20 mouse cellular contexts compared by ENCODE assay signal in genomic region chr5:28192099-28192454, GRCm38 (mm10). TPM values are rescaled to one million over a fixed set of nuclear protein-coding genes. Genes with fewer than 3 reads are reported as not detected.
DNase-seq lines count a peak whose midpoint lies in the region; ATAC-seq and TF ChIP-seq lines count a peak whose summit lies in the region.
"Had no signal": no experiment of that assay in that cellular context is flagged by ENCODE, and none has a peak within 500 bp of the region (broad histone marks: within the 10 kb centered on the region; RNA-seq: fewer than 3 reads in every experiment).

No protein-coding gene starts in this region.

- H3K9ac ChIP-seq in hindbrain, embryonic 16.5 days (ENCODE audit: low read depth, low read length), result no peak overlapping the region; the same call in 1 of the 2 replicates
- H3K9ac ChIP-seq in hindbrain, postnatal 0 days (replicated peaks; ENCODE audit: low read length), result peak overlapping the region; percentile 24; the same call in 1 of the 2 replicates
- H3K9ac ChIP-seq in midbrain, embryonic 12.5 days (replicated peaks), result no peak overlapping the region; the same call in 1 of the 2 replicates
- no peak overlapping the region for H3K9ac ChIP-seq in midbrain, postnatal 0 days (replicated peaks; ENCODE audit: low read length, poor library complexity, severe bottlenecking)
- H3K9ac ChIP-seq: forebrain, embryonic 13.5 days; forebrain, postnatal 0 days; heart, embryonic 13.5 days; intestine, embryonic 15.5 days had no signal

- H3K36me3 ChIP-seq in hindbrain, embryonic 10.5 days, result no peaks in the 10 kb centered on the region
- H3K36me3 ChIP-seq in hindbrain, embryonic 16.5 days (ENCODE audit: control insufficient read depth, insufficient read depth, low read length), result no peaks in the 10 kb centered on the region
- H3K36me3 ChIP-seq in hindbrain, postnatal 0 days (ENCODE audit: insufficient read depth, low read length), result no peaks in the 10 kb centered on the region
- no peaks in the 10 kb centered on the region for H3K36me3 ChIP-seq in midbrain, embryonic 12.5 days
- no peaks in the 10 kb centered on the region for H3K36me3 ChIP-seq in midbrain, postnatal 0 days (ENCODE audit: insufficient read depth, low read length)
- H3K36me3 ChIP-seq: embryonic facial prominence, embryonic 10.5 days; heart, embryonic 13.5 days; intestine, embryonic 15.5 days had no signal

- no peaks in the 10 kb centered on the region for H3K9me3 ChIP-seq in hindbrain, embryonic 10.5 days
- no peaks in the 10 kb centered on the region for H3K9me3 ChIP-seq in hindbrain, embryonic 16.5 days (ENCODE audit: control insufficient read depth, low read length)
- H3K9me3 ChIP-seq in hindbrain, postnatal 0 days (ENCODE audit: low read length), result no peaks in the 10 kb centered on the region
- no peaks in the 10 kb centered on the region for H3K9me3 ChIP-seq in midbrain, embryonic 12.5 days
- no peaks in the 10 kb centered on the region for H3K9me3 ChIP-seq in midbrain, postnatal 0 days (ENCODE audit: low read length)
- H3K9me3 ChIP-seq: embryonic facial prominence, embryonic 10.5 days; forebrain, embryonic 13.5 days; heart, embryonic 13.5 days; intestine, embryonic 15.5 days had no signal

- WGBS in hindbrain, embryonic 10.5 days, result 27% methylated on average over 4 of the region's 4 CpGs
- 17% methylated on average over 4 of the region's 4 CpGs for WGBS in hindbrain, embryonic 16.5 days
- WGBS in hindbrain, postnatal 0 days, result 17% methylated on average over 4 of the region's 4 CpGs
- WGBS in midbrain, embryonic 12.5 days, result 10% methylated on average over 4 of the region's 4 CpGs
- WGBS in midbrain, postnatal 0 days, result 12% methylated on average over 4 of the region's 4 CpGs

- H3K4me1 ChIP-seq in hindbrain, embryonic 10.5 days (replicated peaks), result peaks cover 44% of the 10 kb centered on the region
- H3K4me1 ChIP-seq in hindbrain, embryonic 16.5 days (ENCODE audit: control insufficient read depth, insufficient read depth, low read depth, low read length), result peaks cover 5% of the 10 kb centered on the region; the same call in 1 of the 2 replicates
- peaks cover 15% of the 10 kb centered on the region for H3K4me1 ChIP-seq in hindbrain, postnatal 0 days (ENCODE audit: insufficient read depth, low read length)
- peaks cover 26% of the 10 kb centered on the region for H3K4me1 ChIP-seq in midbrain, embryonic 12.5 days
- H3K4me1 ChIP-seq in midbrain, postnatal 0 days (ENCODE audit: insufficient read depth, low read length), result peaks cover 5% of the 10 kb centered on the region; the same call in 1 of the 2 replicates
- H3K4me1 ChIP-seq: forebrain, embryonic 13.5 days; intestine, embryonic 15.5 days had no signal

- TF ChIP-seq CTCF in hindbrain, postnatal 0 days (IDR thresholded peaks at IDR 0.05; ENCODE audit: low read depth), result no peak
- TF ChIP-seq CTCF in midbrain, postnatal 0 days (IDR thresholded peaks at IDR 0.05), result no peak

- peaks cover 31% of the 10 kb centered on the region for H3K27me3 ChIP-seq in hindbrain, embryonic 10.5 days (ENCODE audit: insufficient read depth, poor library complexity, severe bottlenecking)
- no peaks in the 10 kb centered on the region for H3K27me3 ChIP-seq in hindbrain, embryonic 16.5 days (replicated peaks; ENCODE audit: control insufficient read depth, insufficient read depth, low read length)
- no peaks in the 10 kb centered on the region for H3K27me3 ChIP-seq in hindbrain, postnatal 0 days (ENCODE audit: insufficient read depth, low read length)
- H3K27me3 ChIP-seq in midbrain, embryonic 12.5 days, result peaks cover 44% of the 10 kb centered on the region
- H3K27me3 ChIP-seq in midbrain, postnatal 0 days (ENCODE audit: insufficient read depth, low read length), result no peaks in the 10 kb centered on the region; the same call in 1 of the 2 replicates

- peak overlapping the region; percentile 6; the same call in 1 of the 2 replicates for H3K4me3 ChIP-seq in hindbrain, embryonic 10.5 days
- H3K4me3 ChIP-seq in hindbrain, embryonic 16.5 days (ENCODE audit: low read length), result no peak overlapping the region
- H3K4me3 ChIP-seq in hindbrain, postnatal 0 days (ENCODE audit: low read length), result no peak overlapping the region
- no peak overlapping the region for H3K4me3 ChIP-seq in midbrain, embryonic 12.5 days
- H3K4me3 ChIP-seq in midbrain, postnatal 0 days (ENCODE audit: low read depth, low read length), result no peak overlapping the region
- H3K4me3 ChIP-seq: embryonic facial prominence, embryonic 10.5 days; forebrain, embryonic 13.5 days; heart, embryonic 13.5 days; intestine, embryonic 15.5 days had no signal

- no peak overlapping the region for H3K4me2 ChIP-seq in hindbrain, embryonic 16.5 days (ENCODE audit: low read length)
- no peak overlapping the region for H3K4me2 ChIP-seq in hindbrain, postnatal 0 days (ENCODE audit: low read depth, low read length)
- peak overlapping the region; percentile 6; the same call in 1 of the 2 replicates for H3K4me2 ChIP-seq in midbrain, embryonic 12.5 days (replicated peaks)
- H3K4me2 ChIP-seq in midbrain, postnatal 0 days (ENCODE audit: low read depth, low read length, poor library complexity, severe bottlenecking), result no peak overlapping the region
- H3K4me2 ChIP-seq: forebrain, embryonic 13.5 days; heart, embryonic 13.5 days; intestine, embryonic 15.5 days had no signal

- DNase-seq in hindbrain, embryonic 10.5 days (ENCODE audit: low spot score), result peak; percentile 28
- no peak for DNase-seq in hindbrain, postnatal 0 days (ENCODE audit: low spot score)
- no peak for DNase-seq in midbrain, postnatal 0 days (ENCODE audit: low spot score)
- no peak for DNase-seq in adrenal gland, adult 18-20 months (ENCODE audit: low spot score in 2 of 2)
- DNase-seq: adrenal gland, adult 8-10 months; adrenal gland, postnatal 36 days; cerebellum, adult 9-10 months; forebrain, postnatal 0 days; gastrocnemius, postnatal 36 days; heart, adult 11 months; heart, postnatal 36 days had no signal

- ATAC-seq in hindbrain, embryonic 16.5 days, result no peak
- ATAC-seq in hindbrain, postnatal 0 days, result 0 out of 2 replicates have a peak, but pooled peaks have one; percentile 9
- ATAC-seq in midbrain, embryonic 12.5 days (ENCODE audit: low FRiP score, low read depth), result peak; percentile 35
- ATAC-seq in midbrain, postnatal 0 days (ENCODE audit: low FRiP score), result no peak
- ATAC-seq: forebrain, embryonic 13.5 days; forebrain, postnatal 0 days; intestine, embryonic 15.5 days had no signal

- peak overlapping the region; percentile 78 for H3K27ac ChIP-seq in hindbrain, embryonic 10.5 days
- H3K27ac ChIP-seq in hindbrain, embryonic 16.5 days (ENCODE audit: low read depth, low read length), result no peak overlapping the region
- H3K27ac ChIP-seq in hindbrain, postnatal 0 days, result peak overlapping the region; percentile 36; the same call in 1 of the 2 replicates
- peak overlapping the region; percentile 68 for H3K27ac ChIP-seq in midbrain, embryonic 12.5 days (replicated peaks)
- H3K27ac ChIP-seq in midbrain, postnatal 0 days (ENCODE audit: low read depth, low read length), result 0 out of 2 replicates have a peak overlapping the region, but pooled peaks have one; percentile 26
- H3K27ac ChIP-seq: embryonic facial prominence, embryonic 10.5 days; forebrain, embryonic 13.5 days; heart, embryonic 13.5 days; intestine, embryonic 15.5 days had no signal

RNA-seq across cellular contexts. Expression of gene En2, which starts 26.6 kb away (rescaled TPM):
- polyA plus RNA-seq in hindbrain, embryonic 10.5 days (2016; fragmentation: Nextera tagmentation; extraction: Ambion mirVana), result 0.50 and 0.88 TPM in 2 replicates
- 0.40 and 0.55 TPM in 2 replicates for polyA plus RNA-seq in hindbrain, embryonic 16.5 days (2015; fragmentation: Nextera tagmentation; extraction: Ambion mirVana)
- 33.8 and 35.1 TPM in 2 replicates for total RNA-seq in hindbrain, postnatal 0 days (2014; rRNA removed)
- 0.98 and 1.1 TPM in 2 replicates for polyA plus RNA-seq in hindbrain, postnatal 0 days (2015; fragmentation: Nextera tagmentation; extraction: Ambion mirVana)
- 1.5 and 2.1 TPM in 2 replicates for polyA plus RNA-seq in midbrain, embryonic 12.5 days (2016; fragmentation: Nextera tagmentation; extraction: Ambion mirVana)
- 49.5 and 62.0 TPM in 2 replicates for total RNA-seq in midbrain, postnatal 0 days (2014; rRNA removed)
- polyA plus RNA-seq in midbrain, postnatal 0 days (2015; fragmentation: Nextera tagmentation; extraction: Ambion mirVana), result 0.86 and 1.0 TPM in 2 replicates
- total RNA-seq in adrenal gland, adult 18-20 months (2021), result under 1 TPM in 1 of 2 experiments, not detected in 1; 0.13 TPM
- total RNA-seq: heart, postnatal 36 days had no signal
- polyA plus RNA-seq: embryonic facial prominence, embryonic 10.5 days; embryonic facial prominence, embryonic 14.5 days; forebrain, postnatal 0 days; heart, embryonic 13.5 days; heart, postnatal 0 days; intestine, embryonic 15.5 days had no signal

RNA-seq across cellular contexts. Expression of gene Cnpy1, which starts 53.5 kb away (rescaled TPM):
- 46.7 and 69.8 TPM in 2 replicates for polyA plus RNA-seq in hindbrain, embryonic 10.5 days (2016; fragmentation: Nextera tagmentation; extraction: Ambion mirVana)
- polyA plus RNA-seq in hindbrain, embryonic 16.5 days (2015; fragmentation: Nextera tagmentation; extraction: Ambion mirVana), result 25.0 and 35.3 TPM in 2 replicates
- total RNA-seq in hindbrain, postnatal 0 days (2014; rRNA removed), result 43.9 and 45.6 TPM in 2 replicates
- 31.7 and 36.9 TPM in 2 replicates for polyA plus RNA-seq in hindbrain, postnatal 0 days (2015; fragmentation: Nextera tagmentation; extraction: Ambion mirVana)
- polyA plus RNA-seq in midbrain, embryonic 12.5 days (2016; fragmentation: Nextera tagmentation; extraction: Ambion mirVana), result 96.7 and 148 TPM in 2 replicates
- total RNA-seq in midbrain, postnatal 0 days (2014; rRNA removed), result 41.4 and 47.0 TPM in 2 replicates
- polyA plus RNA-seq in midbrain, postnatal 0 days (2015; fragmentation: Nextera tagmentation; extraction: Ambion mirVana), result 14.6 and 17.5 TPM in 2 replicates
- total RNA-seq in adrenal gland, adult 18-20 months (2021), result not detected
- total RNA-seq: adrenal gland, adult 8-10 months; adrenal gland, postnatal 36 days; gastrocnemius, adult 18-20 months; gastrocnemius, postnatal 36 days; heart, postnatal 36 days had no signal
- polyA plus RNA-seq: heart, embryonic 13.5 days; heart, postnatal 0 days had no signal

Comparison
In these comparisons a context has a peak if more than half of its experiments do, and no peak if none do; other contexts are left out.
1. ATAC-seq: peak in hindbrain, postnatal 0 days (single experiment) and midbrain, embryonic 12.5 days (single experiment); none in hindbrain, embryonic 16.5 days (single experiment) and midbrain, postnatal 0 days (single experiment).